Mouse (Mus musculus) neural tube, embryonic 11.5 days (tissue): ENCODE measurements around the gene Mapkapk5. TPM values are rescaled to one million over a fixed set of nuclear protein-coding genes. Genes with fewer than 3 reads are reported as not detected.

Experiments used
- ATAC-seq: fragments of 200-750 bp; cut with Nextera tagmentation; 2 replicates; pipeline ENCODE4 v1.8.0; 2017; ENCODE audit warnings: moderate number of reproducible peaks, mild to moderate bottlenecking, moderate TSS enrichment, moderate library complexity; ENCODE audit not compliant: insufficient read depth, low FRiP score, low TSS enrichment
- DNase-seq: peaks from one replicate; pipeline ENCODE4 v3.0.0-alpha.2; 2015; ENCODE audit warnings: low spot score
- H3K27ac ChIP-seq: fragments of 300-500 bp; sonication (generic); 2 replicates; pipeline ENCODE4 v1.5.1; 2014; ENCODE audit warnings: low read depth, mild to moderate bottlenecking, low read length
- H3K27me3 ChIP-seq: fragments of 300-500 bp; sonication (generic); 2 replicates; pipeline ENCODE4 v1.6.1; 2014; ENCODE audit warnings: mild to moderate bottlenecking, low read length, mixed read lengths; ENCODE audit not compliant: control insufficient read depth, insufficient read depth
- H3K36me3 ChIP-seq: fragments of 300-500 bp; sonication (generic); 2 replicates; pipeline ENCODE4 v1.6.1; 2014; ENCODE audit warnings: mild to moderate bottlenecking, low read length, moderate library complexity, mixed read lengths; ENCODE audit not compliant: control insufficient read depth, insufficient read depth
- H3K4me1 ChIP-seq: fragments of 300-500 bp; sonication (generic); 2 replicates; pipeline ENCODE4 v1.6.1; 2014; ENCODE audit warnings: low read length, mixed read lengths; ENCODE audit not compliant: control insufficient read depth, insufficient read depth
- H3K4me2 ChIP-seq: fragments of 300-500 bp; sonication (generic); 2 replicates; pipeline ENCODE4 v1.6.1; 2014; ENCODE audit warnings: low read depth, mild to moderate bottlenecking, moderate library complexity
- H3K4me3 ChIP-seq: fragments of 300-500 bp; sonication (generic); 2 replicates; pipeline ENCODE4 v1.5.1; 2014; ENCODE audit warnings: low read depth, low read length
- H3K9ac ChIP-seq: fragments of 300-500 bp; sonication (generic); 2 replicates; pipeline ENCODE4 v1.6.1; 2014; ENCODE audit warnings: mild to moderate bottlenecking, low read length
- H3K9me3 ChIP-seq: fragments of 300-500 bp; sonication (generic); 2 replicates; pipeline ENCODE4 v1.6.1; 2016; ENCODE audit warnings: low read length; ENCODE audit not compliant: control insufficient read depth
- WGBS: fragments of 180-500 bp; shearing (Covaris S2); extraction: QIAGEN DNeasy Blood & Tissue Kit; methylation state at CpG from one replicate; pipeline ENCODE4 v1.1.7; 2014; 5-methylcytosine and 5-hydroxymethylcytosine counted together
- polyA plus RNA-seq: library from polyadenylated mRNA; unstranded; fragments of >200 nt; fragmentation: Nextera tagmentation; extraction: Ambion mirVana; gene quantifications from 2 replicates; pipeline ENCODE4 v1.2.1, GENCODE M21; 2014

Gene Mapkapk5
- polyA plus RNA-seq, 1 experiment from 2014 or later, result 65.3 TPM

DNA sequence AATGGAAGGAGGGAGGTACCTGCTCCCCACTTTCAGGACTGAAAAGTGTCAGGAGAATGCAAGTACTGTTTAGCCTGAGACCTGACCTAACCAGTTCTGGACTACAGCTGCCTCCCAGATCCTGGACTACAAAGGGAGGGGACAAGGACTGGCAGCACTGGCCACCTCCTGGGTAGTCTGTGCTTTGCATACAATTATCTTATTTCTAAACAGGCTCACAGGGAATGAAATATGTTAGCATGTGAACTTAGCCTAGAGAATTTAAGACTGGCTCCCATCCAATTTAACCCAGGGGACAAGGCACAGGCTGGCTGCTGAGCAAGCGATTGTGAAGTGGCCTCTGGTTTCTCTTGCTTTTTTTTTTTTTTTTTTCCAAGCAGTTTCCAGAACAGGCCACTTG, 25.1 kb upstream of the Mapkapk5 start:
- Histone ChIP-seq H3K27ac (no peak overlapping the region), H3K27me3 (no peaks in the 10 kb centered on the region), H3K4me1 (no peaks in the 10 kb centered on the region), H3K4me2 (no peak overlapping the region), H3K36me3 (no peaks in the 10 kb centered on the region; the same call in 1 of the 2 replicates), H3K4me3 (no peak overlapping the region), H3K9ac (no peak overlapping the region), H3K9me3 (no peaks in the 10 kb centered on the region)
- WGBS, result 79% methylated on average over 1 of the region's 1 CpGs
- ATAC-seq, result no peak
- DNase-seq, result no peak

DNA sequence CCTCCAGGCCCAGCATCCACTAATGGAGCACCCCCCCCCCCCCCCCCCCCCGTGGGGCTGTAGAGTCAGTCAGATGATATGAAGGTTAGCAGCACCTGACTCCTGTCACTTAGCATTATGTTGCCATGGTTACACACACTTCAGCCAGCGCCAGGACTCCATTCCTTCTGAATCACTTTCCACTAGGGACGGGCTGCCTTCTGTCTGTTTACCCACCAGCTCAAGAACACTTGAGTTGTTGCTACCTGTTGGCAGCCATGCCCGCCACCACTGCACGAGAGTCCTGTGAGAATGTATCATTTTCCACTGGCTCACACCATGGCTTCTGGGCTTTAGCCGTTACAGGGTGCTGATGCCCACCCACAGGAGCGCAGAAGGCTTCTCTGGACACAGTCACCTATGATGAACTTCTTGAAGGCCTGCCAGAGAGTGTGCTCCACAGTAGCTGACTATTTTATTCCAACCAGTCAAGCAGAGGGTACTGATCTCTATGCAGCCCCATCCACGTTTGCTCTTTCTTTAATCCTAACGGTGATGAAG, 24.2 kb upstream of the Mapkapk5 start:
- H3K4me2 ChIP-seq, result no peak overlapping the region
- H3K36me3 ChIP-seq, result no peaks in the 10 kb centered on the region; the same call in 1 of the 2 replicates
- DNase-seq, result no peak
- H3K27ac ChIP-seq, result no peak overlapping the region
- no peak for ATAC-seq
- no peaks in the 10 kb centered on the region for H3K27me3 ChIP-seq
- no peaks in the 10 kb centered on the region for H3K4me1 ChIP-seq
- H3K4me3 ChIP-seq, result no peak overlapping the region
- H3K9ac ChIP-seq, result no peak overlapping the region
- no peaks in the 10 kb centered on the region for H3K9me3 ChIP-seq
- 82% methylated on average over 9 of the region's 9 CpGs for whole genome bisulfite sequencing

DNA sequence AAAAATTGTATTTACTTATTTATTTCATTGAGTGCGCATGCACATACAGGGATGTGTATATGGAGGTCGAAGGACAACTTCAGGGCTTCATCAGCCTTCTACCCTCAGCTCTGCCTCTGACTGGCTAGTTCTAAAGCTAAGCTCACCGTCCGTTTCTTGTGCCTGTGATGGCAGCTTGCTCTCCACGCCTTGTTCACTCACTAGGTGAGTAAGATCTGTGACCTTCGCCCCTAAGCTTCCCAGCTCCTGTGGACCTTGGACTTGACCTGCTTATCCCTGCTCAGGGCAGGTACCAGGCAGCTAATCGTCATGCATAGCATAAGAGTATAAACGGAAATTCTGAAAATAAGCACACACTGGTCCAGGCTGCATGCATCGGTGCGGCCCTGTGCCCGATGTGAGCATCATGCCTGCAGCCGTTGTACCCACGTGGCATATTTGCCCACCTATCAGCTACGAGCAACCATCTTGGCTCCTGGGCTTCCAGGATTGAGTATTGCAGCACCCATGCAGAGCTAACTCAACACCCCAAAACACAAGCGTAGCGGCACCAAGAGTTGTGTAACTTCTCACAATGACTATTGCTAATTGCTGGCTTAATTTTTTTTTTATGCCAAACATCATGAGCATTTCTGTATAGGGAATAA, 20.5 kb upstream of the Mapkapk5 start:
- DNase-seq (no peak), ATAC-seq (no peak)
- no peak overlapping the region for H3K4me3 ChIP-seq
- no peak overlapping the region for H3K9ac ChIP-seq
- H3K27ac ChIP-seq, result no peak overlapping the region
- H3K4me2 ChIP-seq, result no peak overlapping the region
- H3K27me3 ChIP-seq, result no peaks in the 10 kb centered on the region
- WGBS, result 93% methylated on average over 16 of the region's 16 CpGs
- no peaks in the 10 kb centered on the region for H3K4me1 ChIP-seq
- no peaks in the 10 kb centered on the region; the same call in 1 of the 2 replicates for H3K36me3 ChIP-seq
- no peaks in the 10 kb centered on the region for H3K9me3 ChIP-seq

DNA sequence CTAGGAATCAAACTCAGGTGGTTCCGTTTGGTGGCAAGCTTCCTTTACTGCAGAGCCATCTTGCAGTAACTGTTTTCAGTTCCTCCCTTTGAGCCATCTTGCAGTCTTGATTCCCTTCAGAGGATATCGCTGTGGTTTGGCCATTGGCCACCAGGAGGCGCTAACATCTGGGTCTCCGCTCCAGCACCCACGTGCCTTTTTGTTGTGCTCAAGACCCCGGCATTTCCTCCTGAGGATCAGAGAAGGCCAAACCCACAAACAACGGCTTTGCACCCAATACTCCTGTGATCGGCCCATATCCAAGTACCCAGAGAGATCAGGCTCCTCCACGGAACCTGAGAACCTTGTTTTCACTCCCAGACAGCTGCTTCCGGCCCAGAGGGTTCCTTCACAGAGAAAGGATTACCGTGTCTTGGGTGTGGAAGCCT, 18.8 kb upstream of the Mapkapk5 start:
- no peaks in the 10 kb centered on the region for H3K9me3 ChIP-seq
- no peaks in the 10 kb centered on the region for H3K27me3 ChIP-seq
- no peak overlapping the region; the same call in 1 of the 2 replicates for H3K9ac ChIP-seq
- peak; percentile 91 for DNase-seq
- no peak for ATAC-seq
- no peak overlapping the region for H3K4me3 ChIP-seq
- no peak overlapping the region for H3K27ac ChIP-seq
- H3K36me3 ChIP-seq, result no peaks in the 10 kb centered on the region
- WGBS, result 17% methylated on average over 11 of the region's 11 CpGs
- 0 out of 2 replicates have a peak overlapping the region, but pooled peaks have one; percentile 4 for H3K4me2 ChIP-seq
- H3K4me1 ChIP-seq, result no peaks in the 10 kb centered on the region

DNA sequence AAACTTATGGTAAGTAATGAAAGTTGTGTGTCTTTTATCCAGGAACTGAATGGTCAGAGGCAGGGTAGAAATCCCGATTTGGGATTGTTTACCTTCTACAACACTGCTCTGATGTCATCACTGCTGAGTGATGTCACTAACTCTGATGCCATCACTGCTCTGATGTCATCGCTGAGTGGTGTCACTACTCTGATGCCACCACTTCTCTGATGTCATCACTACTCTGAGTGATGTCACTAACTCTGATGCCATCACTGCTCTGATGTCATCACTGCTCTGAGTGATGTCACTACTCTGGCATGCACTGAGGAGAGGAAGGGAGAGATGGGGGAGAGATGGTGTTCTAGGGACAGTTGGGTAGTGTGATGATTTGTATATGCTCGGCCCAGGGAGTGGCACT, 16.7 kb upstream of the Mapkapk5 start:
- ATAC-seq (no peak), DNase-seq (no peak)
- Histone ChIP-seq H3K4me3 (no peak overlapping the region), H3K9ac (no peak overlapping the region), H3K4me2 (no peak overlapping the region), H3K36me3 (no peaks in the 10 kb centered on the region), H3K27me3 (no peaks in the 10 kb centered on the region), H3K9me3 (no peaks in the 10 kb centered on the region), H3K4me1 (no peaks in the 10 kb centered on the region), H3K27ac (no peak overlapping the region)
- WGBS, result 88% methylated on average over 3 of the region's 3 CpGs

DNA sequence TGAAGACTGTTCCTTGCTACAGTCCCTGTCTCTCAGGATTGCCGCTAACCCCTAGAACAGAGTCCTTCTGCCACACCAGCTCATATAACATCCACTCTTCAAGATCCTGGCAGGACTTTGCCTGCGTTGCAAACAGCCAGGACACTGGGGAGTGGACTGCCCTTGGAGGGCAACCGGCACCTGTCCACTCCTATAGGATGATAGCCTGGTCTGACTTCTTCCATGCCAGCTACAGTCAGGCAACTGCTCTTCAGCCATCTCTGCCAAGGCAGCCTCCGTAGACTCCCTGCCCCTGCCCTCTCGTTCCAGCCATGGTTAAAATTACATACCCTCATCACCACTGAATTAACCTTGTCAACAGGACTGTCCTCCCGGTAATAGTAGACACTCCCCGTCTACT, 3.5 kb upstream of the Mapkapk5 start:
- Histone ChIP-seq H3K27me3 (no peaks in the 10 kb centered on the region), H3K27ac (no peak overlapping the region), H3K36me3 (no peaks in the 10 kb centered on the region), H3K4me3 (no peak overlapping the region), H3K9ac (no peak overlapping the region), H3K4me1 (peaks cover 6% of the 10 kb centered on the region), H3K4me2 (no peak overlapping the region), H3K9me3 (no peaks in the 10 kb centered on the region)
- 82% methylated on average over 7 of the region's 7 CpGs for WGBS
- DNase-seq (no peak), ATAC-seq (no peak)

DNA sequence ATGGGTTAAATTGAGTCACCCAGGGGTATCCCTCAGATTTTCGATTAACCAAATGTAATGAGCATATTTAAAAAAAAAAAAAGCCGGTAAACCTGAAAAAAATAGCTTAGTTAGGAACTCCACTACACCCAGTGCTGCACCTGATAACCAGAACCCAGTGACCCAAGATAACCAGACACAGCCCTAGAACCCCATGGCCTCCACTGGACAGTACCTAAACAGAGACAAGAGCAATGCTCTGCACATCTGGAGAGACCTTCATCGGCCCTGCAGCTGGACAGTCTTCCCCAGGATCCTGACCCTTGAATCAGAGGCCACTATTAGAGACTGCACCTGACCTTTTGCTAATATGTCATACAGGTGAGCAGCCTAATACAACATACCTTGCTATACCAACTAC, 1.4 kb upstream of the Mapkapk5 start:
- Histone ChIP-seq H3K4me1 (peaks cover 7% of the 10 kb centered on the region), H3K4me2 (no peak overlapping the region), H3K9ac (no peak overlapping the region), H3K4me3 (no peak overlapping the region), H3K36me3 (no peaks in the 10 kb centered on the region), H3K27me3 (no peaks in the 10 kb centered on the region), H3K9me3 (no peaks in the 10 kb centered on the region), H3K27ac (no peak overlapping the region)
- no peak for ATAC-seq
- 91% methylated on average over 3 of the region's 3 CpGs for WGBS
- DNase-seq, result no peak

DNA sequence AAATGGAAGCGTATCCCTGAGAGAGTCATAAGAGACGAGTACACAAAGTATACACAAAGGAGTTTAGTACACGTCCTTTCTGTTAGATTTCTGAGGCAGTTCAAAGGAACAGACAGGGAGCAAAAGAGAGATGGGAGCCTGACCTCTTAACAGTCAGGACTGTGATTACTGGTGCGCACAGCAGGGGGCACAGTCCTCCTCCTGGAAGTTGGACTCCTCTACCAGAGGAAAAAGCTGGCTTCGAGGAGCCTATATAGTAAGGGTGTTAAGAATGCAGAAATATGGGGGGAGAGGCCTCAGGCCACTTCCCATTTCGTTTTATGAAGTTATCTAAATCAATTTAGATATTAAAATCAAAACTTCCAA, 808 bp upstream of the Mapkapk5 start:
- H3K9ac ChIP-seq, result peak overlapping the region; percentile 93
- no peaks in the 10 kb centered on the region for H3K9me3 ChIP-seq
- H3K27ac ChIP-seq, result no peak overlapping the region
- 46% methylated on average over 6 of the region's 6 CpGs for WGBS
- H3K27me3 ChIP-seq, result no peaks in the 10 kb centered on the region
- peaks cover 7% of the 10 kb centered on the region for H3K4me1 ChIP-seq
- ATAC-seq, result no peak
- H3K4me2 ChIP-seq, result peak overlapping the region; percentile 39
- peak; percentile 60 for DNase-seq
- peak overlapping the region; percentile 81 for H3K4me3 ChIP-seq
- H3K36me3 ChIP-seq, result no peaks in the 10 kb centered on the region
